Mouse (Mus musculus) kidney, postnatal 10 days (tissue): ENCODE measurements around the gene Pla2g4c.
"Not testable (repeated sequence)": the region's sequence is repeated elsewhere in the genome, so short reads cannot be mapped to it uniquely, and the experiment has no call there.

Source experiments
- DNase-seq: peaks from one replicate; pipeline ENCODE4 v3.0.0; 2021; ENCODE audit warnings: mixed read lengths

Gene Pla2g4c

DNA sequence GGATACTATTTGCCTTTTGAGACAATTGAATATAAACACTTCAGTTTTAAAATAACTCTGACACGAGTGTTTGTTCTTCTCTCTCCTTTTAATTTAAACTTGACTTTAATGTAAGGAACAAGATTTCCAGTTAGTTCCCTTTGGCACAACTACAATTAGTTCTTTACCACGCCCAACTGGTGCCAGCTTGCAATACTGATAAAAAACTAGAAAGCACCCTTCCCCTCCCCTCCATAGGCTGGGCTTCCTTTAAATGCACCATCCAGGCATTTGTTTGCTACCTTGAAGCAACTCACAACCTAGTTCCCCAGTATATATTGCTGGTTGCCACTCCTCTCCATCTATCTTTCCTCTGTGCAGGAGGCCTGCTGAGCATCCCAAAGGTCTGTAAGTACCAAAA lies at the start of gene Pla2g4c:
Gene Pla2g4c, plus strand, starts transcription at position 340 of the 400 bp plus-strand sequence.
- no peak for DNase-seq

DNA sequence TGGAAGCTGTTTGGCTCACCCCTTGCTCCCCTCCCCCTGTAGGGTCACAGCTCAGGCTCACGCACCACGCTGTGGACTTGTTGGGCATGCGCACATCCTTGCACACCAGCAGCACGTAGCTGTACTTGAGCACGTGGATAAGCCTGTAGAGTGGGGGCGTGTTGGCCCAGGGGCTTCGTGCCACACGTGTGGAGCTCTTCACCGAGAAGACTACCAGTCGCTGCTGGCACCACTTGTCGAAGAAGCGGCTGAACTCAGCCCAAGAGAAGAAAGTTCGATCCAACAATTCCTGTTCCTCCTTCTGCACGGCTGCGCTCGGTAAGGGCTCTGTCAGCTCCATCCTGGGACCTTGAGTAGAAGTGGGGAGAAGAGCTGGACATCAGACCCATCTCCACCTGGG lies 47.4 kb upstream of the Pla2g4c start, which contains the start of gene Lig1:
Gene Lig1, plus strand, starts transcription at position 203 of the 400 bp plus-strand sequence.
- no peak for DNase-seq

DNA sequence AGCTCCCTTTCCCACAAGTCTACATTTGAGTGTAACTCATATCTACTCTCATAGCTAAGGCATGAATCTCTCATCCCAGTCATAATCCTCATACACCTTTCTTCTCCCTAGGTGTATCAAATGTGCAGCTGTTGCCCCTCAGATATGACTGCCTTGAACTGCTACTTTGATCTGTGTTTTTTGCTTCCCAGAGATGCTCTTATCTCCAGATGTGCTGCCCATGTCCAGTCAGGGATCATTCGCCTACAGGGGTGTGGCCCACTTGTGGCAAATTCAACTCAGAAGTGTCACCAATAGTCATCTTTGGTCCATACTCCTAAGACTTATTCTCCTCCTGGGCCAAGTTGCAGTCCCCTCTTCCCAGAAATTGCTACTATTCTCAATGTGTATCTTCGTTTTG lies 46.6 kb upstream of the Pla2g4c start:
- no peak for DNase-seq

DNA sequence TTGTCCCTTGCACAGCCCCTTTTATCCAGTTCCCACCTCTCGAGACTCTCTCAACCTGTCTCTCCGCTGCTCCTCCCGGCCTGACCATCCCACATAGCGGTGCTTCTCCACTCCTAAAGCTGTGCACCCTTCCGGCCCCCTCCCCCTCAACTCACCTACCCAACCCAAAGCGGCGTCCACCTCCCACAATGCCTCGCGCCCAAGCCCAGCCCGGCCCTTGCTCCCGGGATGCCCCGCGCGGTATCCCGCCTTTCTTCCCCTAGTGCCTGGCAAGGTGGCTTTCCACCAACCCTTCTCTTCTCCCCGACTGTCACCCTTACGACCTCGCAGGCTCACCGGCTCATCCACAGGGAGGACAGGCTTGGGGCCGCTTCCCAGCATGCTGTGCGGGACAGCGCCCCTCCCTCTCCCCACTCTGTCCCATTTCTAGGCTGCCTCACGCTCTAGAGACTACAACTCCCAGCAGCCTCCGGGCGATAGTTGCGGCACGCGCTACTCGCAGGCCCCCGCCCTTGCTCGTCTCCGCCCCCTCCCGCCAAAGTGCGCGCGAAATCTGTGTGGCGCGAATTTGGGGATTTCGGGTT lies 46.1 kb upstream of the Pla2g4c start, which contains the start of gene Zswim9:
Gene Zswim9, minus strand, starts transcription at position 414 of the 584 bp plus-strand sequence.
- DNase-seq, result peak; percentile 96

DNA sequence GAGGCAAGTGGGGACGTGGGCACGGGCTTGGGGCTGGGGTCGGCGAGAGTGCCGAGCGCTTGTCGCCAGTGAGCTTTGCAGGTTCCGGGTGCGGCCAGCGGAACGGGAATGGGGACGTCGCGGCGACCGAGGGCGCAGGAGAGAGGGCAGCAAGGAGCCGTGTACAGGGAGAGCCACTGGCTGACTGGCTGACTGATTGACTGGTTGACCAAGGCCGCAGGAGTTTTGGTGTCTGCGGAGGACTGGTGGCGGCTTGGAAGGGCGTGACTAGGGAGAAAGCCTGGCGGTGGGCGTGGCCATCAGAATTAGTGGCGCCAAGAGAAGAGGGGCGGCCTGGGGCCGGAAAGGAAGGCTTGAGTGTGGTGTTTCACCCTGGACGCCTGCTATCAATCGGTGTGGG lies 45.5 kb upstream of the Pla2g4c start:
- not testable (repeated sequence) for DNase-seq

DNA sequence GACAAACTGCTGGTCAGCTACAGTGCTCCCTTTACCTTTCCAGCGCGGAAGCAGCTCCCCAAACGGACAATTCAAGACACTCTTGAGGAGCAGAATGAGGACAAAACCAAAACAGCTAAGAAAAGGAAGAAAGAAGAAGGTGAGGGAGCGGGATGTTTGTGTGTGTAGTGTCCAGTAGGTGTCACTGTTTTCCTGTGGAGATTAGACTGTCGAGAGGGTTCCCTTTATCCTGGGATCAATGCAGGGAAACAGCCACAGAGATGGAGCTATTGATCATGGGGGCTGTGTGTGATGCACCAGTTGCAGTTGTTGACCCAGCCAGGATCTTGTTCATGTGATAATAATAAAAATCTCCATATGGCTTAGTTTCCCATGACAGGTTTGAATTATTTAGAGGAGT lies 35.8 kb upstream of the Pla2g4c start:
- DNase-seq, result peak; percentile 12

DNA sequence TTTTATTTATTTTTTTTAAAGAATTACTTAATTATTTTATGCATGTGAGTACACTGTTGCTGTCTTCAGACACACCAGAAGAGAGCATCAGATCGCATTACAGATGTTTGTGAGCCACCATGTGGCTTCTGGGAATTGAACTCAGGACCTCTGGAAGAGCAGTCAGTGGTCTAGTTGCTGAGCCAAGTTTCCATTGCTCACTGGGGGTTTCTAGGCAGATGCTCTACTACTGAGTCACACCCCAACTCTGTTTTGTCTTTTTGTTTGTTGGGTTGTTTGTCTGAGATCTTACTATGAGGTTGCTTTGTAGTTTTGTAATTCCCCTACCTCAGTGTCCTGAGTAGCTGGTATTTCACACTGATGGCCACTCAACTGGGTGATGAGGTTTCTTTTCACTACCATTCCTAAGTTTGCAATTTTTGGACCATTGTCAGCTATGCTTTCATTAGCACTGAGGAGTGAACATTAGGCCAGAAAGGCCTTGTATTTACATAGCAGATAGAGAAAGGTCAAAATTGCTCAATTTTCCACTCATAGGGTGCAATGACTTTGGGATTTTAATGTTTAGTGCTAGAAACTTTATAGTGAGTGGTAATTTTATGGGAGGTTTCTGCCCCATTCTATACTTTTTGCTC lies 34.3 kb upstream of the Pla2g4c start:
- DNase-seq, result no peak

DNA sequence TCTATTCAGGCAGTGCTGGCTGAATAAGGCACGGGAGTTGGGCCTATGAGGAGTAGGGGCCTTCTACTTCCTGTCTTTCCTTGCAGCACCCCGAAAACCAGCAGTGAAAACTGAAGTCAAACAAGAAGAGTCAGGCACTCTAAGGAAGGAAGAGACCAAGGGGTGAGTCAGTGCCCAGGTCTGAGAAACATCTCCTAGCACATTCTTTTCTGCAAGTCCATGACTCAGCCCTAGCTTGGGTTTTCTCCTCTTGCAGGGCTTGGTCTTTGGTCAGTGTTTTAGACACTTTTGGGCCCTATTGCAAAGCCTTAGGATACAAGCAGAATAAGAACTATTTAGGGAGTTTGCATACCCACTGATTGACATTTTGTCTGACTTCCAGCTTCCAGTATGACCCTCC lies 33.1 kb upstream of the Pla2g4c start:
- DNase-seq, result no peak

DNA sequence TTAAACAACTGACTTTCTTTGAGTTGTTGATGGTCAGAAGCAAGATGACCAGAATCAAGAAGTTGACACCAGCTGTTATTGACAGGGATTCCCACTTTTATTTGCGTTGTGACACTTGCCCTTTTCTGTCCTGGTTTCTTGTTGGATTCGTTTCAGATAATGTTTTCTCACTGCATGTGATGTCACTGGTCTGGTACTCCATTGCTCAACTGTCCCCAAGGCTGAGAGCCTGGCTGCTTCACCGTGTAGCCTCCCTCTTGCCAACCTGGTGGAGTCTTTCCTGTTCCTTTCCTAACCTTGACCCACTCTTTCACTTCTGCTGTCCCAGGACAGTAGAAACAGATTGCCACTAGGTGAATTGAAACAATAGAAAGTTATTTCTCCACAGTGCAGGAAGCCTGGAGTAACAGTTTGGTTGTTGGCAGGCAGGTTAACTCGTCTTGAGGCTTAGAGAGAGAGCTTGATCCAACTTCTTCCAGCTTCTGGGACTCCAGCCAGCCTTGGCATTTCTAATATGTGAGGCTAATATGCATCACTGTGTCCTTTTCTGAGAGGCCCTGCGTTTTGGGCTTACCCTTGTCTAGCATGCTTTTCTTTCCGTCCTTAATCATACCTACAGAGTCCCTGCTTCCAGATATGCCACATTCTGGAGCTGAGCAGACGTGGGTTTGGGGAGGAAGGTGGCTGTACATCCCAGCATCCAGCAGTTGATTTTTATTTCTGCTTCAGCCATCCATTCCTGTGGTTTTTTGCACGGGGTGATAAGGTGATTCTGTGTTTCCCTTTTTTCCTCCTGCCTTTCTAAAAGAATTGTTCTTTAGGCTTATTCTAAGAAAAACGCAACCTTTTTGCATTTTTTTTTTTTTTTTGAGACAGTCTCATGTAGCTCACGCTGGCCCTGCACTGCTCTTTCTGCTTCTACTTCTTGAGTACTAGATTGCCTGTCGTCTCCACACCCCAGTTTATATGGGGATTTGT lies 30.3 kb upstream of the Pla2g4c start:
- no peak for DNase-seq

DNA sequence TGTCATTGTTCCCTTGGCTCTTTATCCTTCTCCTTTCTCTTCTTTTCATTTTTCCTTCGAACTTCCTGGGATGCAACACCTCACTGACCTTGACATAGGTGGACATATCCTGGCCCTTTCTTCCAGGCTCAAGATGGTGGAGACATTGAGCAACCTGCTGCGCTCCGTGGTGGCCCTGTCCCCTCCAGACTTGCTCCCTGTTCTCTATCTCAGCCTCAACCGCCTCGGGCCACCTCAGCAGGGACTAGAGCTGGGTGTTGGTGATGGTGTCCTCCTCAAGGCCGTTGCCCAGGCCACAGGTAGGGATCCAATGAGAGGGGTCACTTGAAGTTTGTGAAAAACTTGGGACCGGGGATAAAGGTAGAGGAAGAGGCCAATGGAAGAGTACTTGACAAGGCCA lies 29.2 kb upstream of the Pla2g4c start:
- DNase-seq, result no peak

DNA sequence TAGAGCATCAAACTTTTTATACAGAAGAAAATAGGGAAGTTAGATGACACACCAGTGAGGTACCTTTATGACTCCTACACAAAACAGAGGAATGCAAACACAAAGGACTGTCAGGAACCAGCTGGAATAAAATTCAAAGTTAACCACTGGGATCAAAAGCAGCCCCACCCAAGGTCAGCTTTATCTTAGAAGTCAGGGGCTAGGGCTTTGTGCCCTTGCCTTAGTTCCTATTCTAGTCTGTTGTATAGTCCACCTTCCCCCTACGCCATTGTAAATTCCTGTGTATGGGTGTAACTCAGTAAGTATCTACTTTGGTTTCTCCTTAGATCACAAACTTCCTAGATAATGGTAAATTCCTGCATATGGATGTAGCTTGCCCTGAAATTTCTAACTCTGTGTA lies 26.8 kb upstream of the Pla2g4c start:
- DNase-seq, result no peak

DNA sequence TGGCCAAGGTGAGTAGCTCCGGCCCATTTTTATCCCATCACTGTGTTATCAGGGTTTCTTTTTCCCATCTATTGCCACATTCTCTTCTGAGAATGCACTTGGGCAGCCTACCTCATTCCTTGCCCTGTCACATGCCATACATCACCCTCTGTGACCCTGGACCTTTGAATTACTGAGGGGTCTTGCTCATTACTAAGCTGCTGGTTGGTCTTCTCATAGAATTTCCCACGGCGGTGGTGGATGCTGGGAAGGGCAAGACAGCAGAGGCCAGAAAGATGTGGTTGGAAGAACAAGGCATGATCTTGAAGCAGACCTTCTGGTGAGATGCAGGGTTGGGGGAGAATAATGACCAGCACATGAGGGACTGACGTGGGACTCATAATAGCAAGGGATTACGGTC lies 25.6 kb upstream of the Pla2g4c start:
- DNase-seq, result no peak

DNA sequence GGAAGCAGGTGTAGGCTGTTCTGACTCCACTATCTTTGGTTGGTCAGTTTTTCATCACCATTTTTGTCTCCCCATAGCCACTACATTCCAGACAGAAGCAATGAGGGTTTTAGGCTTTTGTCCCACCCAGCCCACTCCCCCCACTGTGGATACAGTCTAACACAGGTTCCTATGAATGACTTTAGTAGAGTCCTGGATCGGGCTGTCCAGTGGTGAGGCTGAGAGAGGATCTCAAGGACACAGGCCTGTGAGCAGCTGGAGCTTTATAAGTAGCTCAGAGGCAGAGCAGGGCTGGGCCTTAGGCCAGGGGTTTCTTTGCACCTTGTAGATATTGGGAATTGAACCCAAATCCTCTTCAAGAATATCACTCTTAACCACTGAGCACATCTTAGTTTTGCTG lies 22.8 kb upstream of the Pla2g4c start:
- DNase-seq, result no peak

DNA sequence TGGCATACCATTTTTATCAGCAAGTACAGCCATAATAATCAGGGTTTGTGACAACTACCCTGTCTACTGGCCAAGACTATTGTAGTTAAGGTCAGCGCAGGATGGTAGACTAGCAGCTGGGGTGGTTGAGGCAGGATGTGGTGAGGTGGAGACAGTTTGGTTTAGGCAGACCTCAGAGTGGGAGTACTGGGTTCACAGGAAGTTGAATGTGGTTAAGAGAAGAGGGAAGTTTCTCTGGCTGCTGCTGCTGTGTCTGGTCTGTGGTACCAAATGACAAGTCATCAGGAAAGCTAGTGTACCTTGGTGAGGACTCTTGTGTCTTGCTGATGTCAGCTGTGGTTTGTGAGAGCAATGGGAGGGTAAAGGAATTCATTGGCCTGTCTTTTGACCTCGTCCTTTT lies 21.7 kb upstream of the Pla2g4c start:
- DNase-seq, result no peak

DNA sequence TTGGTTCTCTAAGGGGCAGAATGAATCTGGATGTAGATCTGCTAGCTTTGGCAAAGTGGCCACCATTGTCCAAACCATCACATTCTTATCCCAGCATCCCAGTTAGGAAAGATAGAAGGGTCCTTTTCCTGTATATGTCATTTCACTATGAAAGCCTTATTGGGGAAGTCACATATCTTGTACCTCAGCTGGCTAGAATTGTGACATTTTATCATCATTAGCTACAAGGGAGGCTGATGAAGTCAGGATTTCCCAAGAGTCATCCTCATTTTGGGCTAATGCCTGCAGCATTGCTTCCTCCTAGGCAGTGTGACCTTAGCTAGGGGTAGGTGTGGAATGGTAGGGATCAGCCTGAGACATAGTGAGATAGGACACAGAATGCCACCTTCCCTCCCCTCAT lies 21.1 kb upstream of the Pla2g4c start:
- DNase-seq, result no peak

DNA sequence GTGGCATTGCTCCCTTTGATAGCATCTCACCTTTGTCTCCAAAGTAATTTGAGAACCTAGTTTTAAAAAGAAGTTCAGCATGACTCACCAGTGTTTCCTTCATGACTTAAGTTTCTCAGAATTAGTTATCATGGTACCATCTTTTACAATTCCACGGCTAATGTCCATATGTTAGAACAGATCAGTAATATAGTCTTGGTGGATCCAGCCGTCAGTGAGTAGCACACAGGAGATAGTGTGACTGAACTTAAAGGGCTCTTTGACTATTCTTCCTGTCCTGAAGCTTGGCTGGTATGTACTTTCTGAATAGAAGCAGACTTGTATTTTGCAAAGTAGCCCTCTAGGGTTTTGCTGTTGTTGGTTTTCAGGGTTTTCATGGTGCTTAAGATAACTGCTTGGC lies 15.0 kb upstream of the Pla2g4c start:
- DNase-seq, result no peak

DNA sequence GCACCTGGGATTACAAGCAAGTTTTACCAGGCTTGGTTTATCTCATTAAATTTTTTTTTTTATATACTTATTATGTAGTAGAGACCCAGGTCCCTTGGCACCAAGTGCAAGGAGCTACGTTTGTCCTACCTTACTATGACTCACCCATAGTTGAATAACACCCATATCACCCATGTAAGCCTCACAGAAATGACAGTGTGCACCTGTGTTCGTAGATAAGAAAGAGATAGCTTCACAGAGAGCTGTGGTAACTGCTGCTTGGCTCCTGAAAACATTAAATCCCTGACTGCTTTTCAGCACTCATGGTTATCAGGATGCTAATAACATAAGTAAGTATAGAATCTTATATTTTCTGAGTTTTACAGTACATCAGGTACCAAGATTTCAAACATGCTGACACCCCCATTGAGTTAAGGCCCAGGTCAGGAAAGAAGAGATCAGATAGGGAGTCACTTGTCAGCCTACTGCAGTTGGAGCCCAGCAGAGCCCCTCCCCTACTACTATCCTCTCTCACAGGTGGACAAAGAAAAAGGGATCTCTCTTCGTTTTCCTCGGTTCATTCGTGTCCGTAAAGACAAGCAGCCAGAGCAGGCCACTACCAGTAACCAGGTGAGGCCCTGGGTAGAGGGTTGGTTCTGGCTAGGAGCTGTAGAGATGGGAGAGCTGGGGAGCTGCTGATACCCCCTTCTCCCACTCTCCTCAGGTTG lies 13.8 kb upstream of the Pla2g4c start:
- no peak for DNase-seq

DNA sequence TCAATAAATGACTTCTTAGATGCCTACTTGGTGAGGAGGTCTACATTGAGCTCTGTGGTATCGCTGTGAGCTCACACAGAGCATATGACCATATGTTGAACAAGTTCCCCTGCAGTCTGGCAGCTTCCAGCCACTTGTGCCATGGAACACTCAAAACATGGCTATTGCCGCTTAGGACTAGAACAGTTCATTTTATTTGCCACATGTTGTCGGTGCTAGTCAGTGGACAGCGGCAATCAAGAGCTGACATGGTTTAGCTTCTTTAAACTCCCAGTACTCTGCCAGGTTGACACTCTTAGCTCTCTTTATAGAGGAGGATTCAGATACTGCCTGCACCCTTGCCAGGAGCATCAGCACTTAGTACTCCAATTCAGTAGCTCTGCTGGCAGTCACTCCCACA lies 13.1 kb upstream of the Pla2g4c start:
- DNase-seq, result no peak

DNA sequence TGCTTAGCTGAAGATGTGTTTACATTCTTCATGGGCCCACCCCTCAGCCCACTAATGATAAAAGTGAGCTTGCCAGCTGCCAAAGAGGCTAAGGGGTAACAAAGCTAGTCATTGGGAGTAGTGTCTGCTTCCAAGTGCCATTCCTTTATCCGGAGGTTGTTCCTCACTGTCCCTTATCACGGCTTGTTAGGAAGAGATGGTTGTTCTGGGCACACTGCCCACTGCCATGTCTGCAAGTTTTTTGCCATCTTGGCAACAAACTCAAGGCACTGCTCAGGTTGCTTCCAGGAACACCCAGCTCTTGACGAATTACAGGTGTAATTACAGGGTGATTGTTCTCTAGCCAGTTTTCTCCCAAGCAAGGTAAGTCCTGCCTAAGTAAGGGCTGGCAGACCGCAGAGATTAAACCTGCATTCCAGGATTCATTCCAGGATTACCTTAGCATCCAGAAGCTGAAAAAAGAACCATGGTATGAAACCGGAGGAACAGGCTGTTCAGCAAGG lies 10.3 kb upstream of the Pla2g4c start:
- peak; percentile 15 for DNase-seq

DNA sequence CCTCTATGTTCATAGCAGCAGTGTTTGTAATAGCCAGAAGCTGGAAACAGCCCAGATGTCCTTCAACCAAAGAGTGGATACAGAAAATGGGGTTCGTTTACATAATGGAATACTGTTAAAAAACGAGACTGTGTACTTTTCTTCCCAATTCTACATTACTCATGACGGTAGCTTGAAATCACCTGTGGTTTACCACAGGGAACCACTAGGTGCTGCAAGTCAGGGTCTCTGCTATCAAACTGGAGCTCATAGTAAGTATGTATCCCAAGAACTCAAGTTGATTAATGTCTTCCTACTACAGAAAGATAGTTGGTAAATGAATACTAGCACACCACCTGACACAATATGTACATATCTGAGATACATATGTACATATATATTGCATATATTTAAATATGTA lies 3.0 kb upstream of the Pla2g4c start:
- no peak for DNase-seq

DNA sequence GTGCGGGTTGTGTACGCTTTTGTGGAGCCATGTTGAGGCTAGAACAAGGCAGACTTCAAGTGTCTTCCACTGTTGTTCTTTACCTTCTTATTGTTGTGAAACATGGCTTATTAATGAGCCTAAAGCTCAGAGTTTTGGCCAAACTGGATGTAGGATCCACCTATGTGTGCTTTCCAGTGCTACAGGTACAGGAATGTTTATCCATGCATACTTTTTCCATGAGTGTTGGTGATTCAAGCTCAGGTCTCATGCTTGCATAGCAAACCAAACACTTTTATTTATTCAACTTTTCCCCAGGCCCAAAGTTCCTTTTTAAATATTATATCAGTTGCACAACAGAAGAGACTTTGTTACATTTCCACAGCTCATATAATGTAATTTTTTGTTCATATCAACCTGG lies 6.1 kb downstream of the Pla2g4c start:
- no peak for DNase-seq

DNA sequence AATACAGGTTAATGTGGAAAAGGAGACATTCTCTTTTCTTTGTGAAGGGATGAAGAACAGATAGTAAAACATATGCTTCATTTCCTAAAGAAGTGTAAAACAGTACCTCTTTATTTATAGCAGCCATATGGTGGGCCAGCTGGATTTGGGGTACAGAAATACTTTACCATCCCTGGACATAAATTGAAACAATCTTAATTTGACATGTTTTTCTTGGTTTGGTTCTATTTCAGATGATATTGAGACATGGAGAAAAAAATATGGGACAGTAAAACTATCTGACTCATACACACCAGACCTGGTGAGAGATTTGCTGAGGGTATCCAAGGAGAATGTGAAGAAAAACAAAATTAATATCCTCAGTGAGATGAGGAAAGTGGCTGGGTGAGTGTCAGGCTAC lies 31.5 kb downstream of the Pla2g4c start:
- no peak for DNase-seq

DNA sequence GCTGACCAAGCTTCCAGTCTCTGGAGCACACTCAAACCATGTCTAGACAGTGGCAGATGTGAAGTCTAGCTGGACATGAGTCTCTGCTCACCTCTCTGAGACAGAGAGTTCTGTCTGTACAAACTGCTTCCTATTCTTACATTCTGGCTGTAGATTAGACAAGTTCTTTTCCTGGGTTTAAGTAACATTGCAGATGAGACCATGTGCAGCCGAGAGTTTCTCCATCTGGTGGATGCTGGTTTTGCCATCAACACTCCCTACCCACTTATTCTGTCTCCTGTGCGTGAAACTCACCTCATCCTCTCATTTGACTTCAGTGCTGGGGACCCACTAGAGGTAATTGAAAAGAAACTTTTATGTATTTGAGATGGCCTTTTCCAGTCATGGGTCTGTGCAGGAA lies 56.1 kb downstream of the Pla2g4c start:
- no peak for DNase-seq
